Mouse (Mus musculus) forebrain, embryonic 16.5 days (tissue): ENCODE data around the gene Tmem38a. TPM values are rescaled to one million over a fixed set of nuclear protein-coding genes. Genes with fewer than 3 reads are reported as not detected.

Source experiments
- ATAC-seq: fragments of 200-750 bp; cut with Nextera tagmentation; 2 replicates; pipeline ENCODE4 v1.8.0; 2017; ENCODE audit warnings: mild to moderate bottlenecking, moderate library complexity
- H3K27ac ChIP-seq: fragments of 300-500 bp; sonication (generic); 2 replicates; pipeline ENCODE4 v1.5.1; 2014; ENCODE audit warnings: low read length, control low read depth
- H3K27me3 ChIP-seq: fragments of 300-500 bp; sonication (generic); replicated peaks from 2 replicates; pipeline ENCODE4 v1.6.1; 2014; ENCODE audit warnings: low read length; ENCODE audit not compliant: control insufficient read depth, insufficient read depth
- H3K36me3 ChIP-seq: fragments of 300-500 bp; sonication (generic); 2 replicates; pipeline ENCODE4 v1.6.1; 2014; ENCODE audit not compliant: control insufficient read depth, insufficient read depth
- H3K4me1 ChIP-seq: fragments of 300-500 bp; sonication (generic); replicated peaks from 2 replicates; pipeline ENCODE4 v1.6.1; 2014; ENCODE audit warnings: low read length; ENCODE audit not compliant: control insufficient read depth, insufficient read depth
- H3K4me2 ChIP-seq: fragments of 300-500 bp; sonication (generic); 2 replicates; pipeline ENCODE4 v1.6.1; 2014; ENCODE audit warnings: mild to moderate bottlenecking, low read length, control low read depth
- H3K4me3 ChIP-seq: fragments of 300-500 bp; sonication (generic); replicated peaks from 2 replicates; pipeline ENCODE4 v1.5.1; 2014; ENCODE audit warnings: mild to moderate bottlenecking, low read length, control low read depth
- H3K9ac ChIP-seq: fragments of 300-500 bp; sonication (generic); replicated peaks from 2 replicates; pipeline ENCODE4 v1.6.1; 2014; ENCODE audit warnings: low read depth, low read length, control low read depth
- H3K9me3 ChIP-seq: fragments of 300-500 bp; sonication (generic); 2 replicates; pipeline ENCODE4 v1.6.1; 2016; ENCODE audit warnings: low read length; ENCODE audit not compliant: control insufficient read depth
- WGBS: fragments of 180-500 bp; shearing (Covaris S2); extraction: QIAGEN DNeasy Blood & Tissue Kit; methylation state at CpG from one replicate; pipeline ENCODE4 v1.1.7; 2014; 5-methylcytosine and 5-hydroxymethylcytosine counted together
- polyA plus RNA-seq: library from polyadenylated mRNA; unstranded; fragments of >200 nt; fragmentation: Nextera tagmentation; extraction: Ambion mirVana; gene quantifications from 2 replicates; pipeline ENCODE4 v1.2.1, GENCODE M21; 2015

The Tmem38a gene
- polyA plus RNA-seq, 1 experiment from 2014 or later, result 19.6 TPM

DNA sequence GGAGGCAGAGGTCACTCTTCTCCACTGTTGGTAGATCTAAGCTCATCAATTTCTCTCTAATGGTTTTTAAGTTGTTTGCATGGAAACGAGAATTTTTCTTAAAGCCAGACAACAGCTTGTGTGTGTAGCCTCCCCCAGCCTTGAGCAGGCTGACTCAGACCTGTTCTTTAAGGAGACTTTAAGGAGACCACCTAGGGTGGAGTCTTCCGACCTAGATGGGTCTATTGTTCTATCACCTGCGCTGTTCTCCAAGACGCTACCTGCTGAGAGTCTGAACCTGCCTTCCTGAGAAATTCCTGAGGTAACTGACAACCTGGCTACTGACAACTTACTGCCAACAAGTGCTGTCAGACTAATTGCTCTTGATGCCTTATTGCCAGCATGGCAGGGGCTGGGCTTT, 16.1 kb upstream of the Tmem38a start:
- no peaks in the 10 kb centered on the region for H3K9me3 ChIP-seq
- no peak overlapping the region for H3K9ac ChIP-seq
- no peak overlapping the region for H3K4me2 ChIP-seq
- no peak overlapping the region for H3K27ac ChIP-seq
- no peak for ATAC-seq
- H3K27me3 ChIP-seq, result no peaks in the 10 kb centered on the region
- 43% methylated on average over 4 of the region's 4 CpGs for WGBS
- no peak overlapping the region for H3K4me3 ChIP-seq
- H3K36me3 ChIP-seq, result peaks cover 3% of the 10 kb centered on the region; the same call in 1 of the 2 replicates
- no peaks in the 10 kb centered on the region for H3K4me1 ChIP-seq

DNA sequence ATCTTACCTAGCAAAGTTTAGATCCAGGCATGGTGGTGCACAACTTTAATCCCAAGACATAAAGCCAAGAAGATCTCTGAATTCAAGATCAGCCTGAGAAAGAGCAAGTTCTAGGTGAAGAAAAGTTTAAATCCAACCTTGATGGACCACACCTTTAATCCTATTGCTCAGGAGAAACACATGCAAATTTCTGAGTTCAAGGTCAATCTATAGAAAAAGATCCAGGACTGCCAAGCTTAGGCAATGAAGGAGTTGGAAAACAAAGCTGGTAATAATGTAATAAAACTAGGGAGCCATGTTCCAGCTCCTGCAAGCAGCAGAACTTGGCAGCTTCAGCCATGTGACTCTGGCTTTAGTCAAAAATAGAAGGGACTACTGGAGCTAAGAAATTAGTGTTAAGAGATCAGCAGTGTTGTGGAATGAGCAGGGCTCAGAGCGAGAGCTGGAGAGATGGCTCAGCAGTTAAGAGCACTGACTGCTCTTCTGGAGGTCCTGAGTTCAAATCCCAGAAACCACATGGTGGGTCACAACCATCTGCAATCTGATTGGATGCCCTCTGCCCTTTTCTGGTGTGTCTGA, 10.7 kb upstream of the Tmem38a start:
- no peak for ATAC-seq
- H3K4me2 ChIP-seq, result no peak overlapping the region
- no peaks in the 10 kb centered on the region for H3K4me1 ChIP-seq
- H3K4me3 ChIP-seq, result no peak overlapping the region
- H3K27ac ChIP-seq, result no peak overlapping the region
- no peaks in the 10 kb centered on the region for H3K9me3 ChIP-seq
- no peaks in the 10 kb centered on the region for H3K27me3 ChIP-seq
- peaks cover 21% of the 10 kb centered on the region for H3K36me3 ChIP-seq
- H3K9ac ChIP-seq, result no peak overlapping the region
- whole genome bisulfite sequencing, result 89% methylated on average over 1 of the region's 1 CpGs

DNA sequence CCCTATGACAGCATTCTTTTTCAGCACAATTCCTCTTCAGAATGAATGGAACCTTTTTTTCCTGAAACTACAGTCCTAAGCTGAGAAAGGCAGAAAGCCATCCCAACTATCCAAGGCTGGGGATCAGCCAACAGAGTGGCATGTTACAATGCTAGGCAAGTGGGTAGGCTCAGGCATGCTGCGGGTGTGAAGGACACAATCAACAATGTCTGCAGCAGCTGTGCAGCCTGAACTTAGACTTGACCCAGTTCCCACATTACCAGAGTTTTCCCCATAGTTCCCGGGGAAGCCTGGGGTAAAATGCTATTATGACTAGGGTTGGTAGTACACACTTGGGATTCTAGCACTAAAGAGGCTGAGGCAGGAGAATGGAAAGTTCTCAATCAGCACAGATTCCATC, 5.9 kb upstream of the Tmem38a start:
- Histone ChIP-seq H3K9ac (no peak overlapping the region), H3K4me1 (peaks cover 10% of the 10 kb centered on the region), H3K36me3 (peaks cover 43% of the 10 kb centered on the region), H3K27me3 (no peaks in the 10 kb centered on the region), H3K4me2 (no peak overlapping the region), H3K9me3 (no peaks in the 10 kb centered on the region), H3K27ac (no peak overlapping the region), H3K4me3 (no peak overlapping the region)
- WGBS, result 92% methylated on average over 2 of the region's 2 CpGs
- ATAC-seq, result no peak

DNA sequence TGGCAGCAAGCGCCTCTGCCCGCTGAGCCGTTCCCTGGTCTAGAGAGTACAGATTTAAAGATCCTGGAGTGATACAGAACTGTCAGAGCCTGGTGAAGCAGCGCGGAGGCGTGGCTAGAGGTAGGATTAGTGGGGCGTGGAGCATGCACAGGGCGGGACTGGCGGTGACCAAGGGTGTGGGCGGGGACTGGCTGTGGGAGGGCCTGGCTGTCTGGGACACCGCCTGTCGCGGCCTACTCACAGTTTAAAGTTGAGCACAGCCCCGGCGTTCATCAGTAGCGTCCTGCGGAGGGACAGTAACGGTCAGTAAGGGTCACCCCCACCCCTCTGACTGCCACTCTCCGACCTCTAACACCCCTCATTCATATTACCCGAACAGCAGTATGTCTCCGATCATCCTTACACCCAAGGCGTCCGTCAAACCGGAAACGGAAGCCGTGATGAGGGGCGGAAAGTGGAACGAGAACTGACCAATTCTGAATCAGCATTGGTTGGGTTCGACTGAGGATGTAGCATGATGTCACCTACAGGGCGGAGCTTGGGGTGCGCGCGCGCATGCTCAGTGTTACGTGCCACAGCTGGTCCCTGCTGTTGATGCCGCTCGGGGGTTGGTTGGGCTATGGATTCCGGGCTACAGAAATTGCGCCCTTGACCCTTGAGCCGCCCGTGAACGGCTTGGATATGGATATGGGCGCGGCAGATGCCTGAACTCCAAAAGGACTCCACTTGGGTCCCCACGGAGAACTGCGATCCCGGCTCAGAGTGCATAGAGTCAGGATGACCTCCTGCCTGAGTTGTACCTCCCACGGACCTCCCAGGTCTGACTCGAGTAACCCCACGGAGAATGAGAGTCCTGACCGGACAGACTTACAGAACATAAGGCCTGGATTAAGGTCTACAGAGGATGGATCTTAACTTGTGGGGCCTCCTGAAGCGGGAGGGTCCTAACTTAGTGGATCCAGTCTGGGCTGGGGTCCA, 933 bp upstream of the Tmem38a start, which contains the start of gene Smim7:
Smim7 (minus strand) TSS at position 456 of the 978 bp plus-strand sequence.
- peak within 1 kb of the TSS; percentile 74 for H3K9ac ChIP-seq
- H3K27ac ChIP-seq, result peak within 1 kb of the TSS; percentile 84
- under 1% methylated on average over 52 of the region's 52 CpGs for WGBS
- peaks cover 27% of the 10 kb centered on the region for H3K36me3 ChIP-seq
- peak within 1 kb of the TSS; percentile 63 for H3K4me3 ChIP-seq
- H3K4me2 ChIP-seq, result peak within 1 kb of the TSS; percentile 76
- H3K4me1 ChIP-seq, result peaks cover 27% of the 10 kb centered on the region
- H3K9me3 ChIP-seq, result no peaks in the 10 kb centered on the region
- H3K27me3 ChIP-seq, result no peaks in the 10 kb centered on the region
- ATAC-seq, result peak; percentile 97

DNA sequence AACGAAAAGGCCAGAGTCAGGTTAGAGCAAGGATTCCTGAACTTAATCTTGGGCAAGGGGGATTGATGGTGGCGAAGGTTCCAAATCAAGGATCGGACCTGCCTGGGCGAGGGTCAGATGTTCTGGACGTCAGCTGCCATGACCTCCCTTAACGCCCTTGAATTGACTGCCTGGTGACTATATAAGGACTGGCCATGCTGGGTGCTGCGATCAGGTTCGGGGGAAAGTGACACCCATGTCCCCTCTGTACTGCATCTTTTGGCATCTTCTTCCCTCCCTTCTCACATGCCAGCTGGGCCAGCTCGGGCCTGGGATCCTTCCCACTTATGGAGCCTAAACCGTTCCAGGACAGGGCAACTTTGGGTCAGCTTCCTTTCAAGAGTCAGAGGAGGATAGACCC, 652 bp downstream of the Tmem38a start:
- H3K36me3 ChIP-seq, result peaks cover 13% of the 10 kb centered on the region
- ATAC-seq, result no peak
- no peaks in the 10 kb centered on the region for H3K27me3 ChIP-seq
- 5% methylated on average over 10 of the region's 10 CpGs for WGBS
- H3K9me3 ChIP-seq, result no peaks in the 10 kb centered on the region
- H3K9ac ChIP-seq, result peak overlapping the region; percentile 65
- H3K4me2 ChIP-seq, result peak overlapping the region; percentile 76
- H3K27ac ChIP-seq, result no peak overlapping the region
- H3K4me3 ChIP-seq, result peak overlapping the region; percentile 63
- H3K4me1 ChIP-seq, result peaks cover 27% of the 10 kb centered on the region

DNA sequence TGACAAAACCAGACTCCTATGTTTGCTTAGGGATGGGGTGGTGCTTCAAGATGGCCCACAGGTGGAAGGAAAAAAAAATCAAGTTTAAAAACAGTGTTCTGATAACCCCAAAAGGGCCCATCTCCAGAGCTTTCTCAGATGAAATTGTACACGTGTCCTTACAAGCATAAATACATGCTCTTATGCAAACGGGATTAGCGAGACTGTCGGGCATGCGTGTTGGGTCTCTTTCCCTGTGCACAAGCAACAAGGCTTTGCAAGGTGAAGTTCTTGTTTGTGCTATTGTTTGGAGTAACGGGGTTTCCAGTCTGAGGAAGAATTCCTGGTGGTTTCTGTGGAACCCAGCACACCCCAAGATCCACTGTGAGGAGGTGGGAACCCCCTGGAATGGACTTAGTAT, 1.6 kb downstream of the Tmem38a start:
- Histone ChIP-seq H3K4me3 (no peak overlapping the region), H3K36me3 (peaks cover 3% of the 10 kb centered on the region; the same call in 1 of the 2 replicates), H3K9ac (no peak overlapping the region), H3K27ac (no peak overlapping the region), H3K4me1 (peaks cover 27% of the 10 kb centered on the region), H3K9me3 (no peaks in the 10 kb centered on the region), H3K27me3 (no peaks in the 10 kb centered on the region), H3K4me2 (no peak overlapping the region)
- whole genome bisulfite sequencing, result 78% methylated on average over 6 of the region's 6 CpGs
- ATAC-seq, result no peak

DNA sequence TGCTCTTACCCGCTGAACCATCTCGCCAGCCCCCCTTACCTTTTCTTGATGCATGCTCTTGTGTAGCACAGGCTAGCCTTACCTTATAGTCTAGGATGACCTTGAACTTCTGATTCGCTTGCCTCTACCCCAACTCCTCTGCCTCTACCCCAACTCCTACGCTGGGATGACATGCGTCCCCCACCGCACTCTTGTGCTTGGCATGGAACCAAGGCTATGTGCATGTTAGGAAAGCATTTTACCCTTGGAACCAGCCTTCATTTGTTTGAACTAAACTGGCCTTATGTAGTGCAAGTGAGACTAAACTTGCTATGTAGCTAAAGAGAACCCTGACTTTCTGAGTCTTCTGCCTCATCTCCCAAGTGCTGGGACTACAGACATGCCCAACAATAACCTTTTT, 4.1 kb downstream of the Tmem38a start:
- H3K36me3 ChIP-seq, result no peaks in the 10 kb centered on the region
- 97% methylated on average over 6 of the region's 6 CpGs for WGBS
- H3K4me3 ChIP-seq, result no peak overlapping the region
- H3K9me3 ChIP-seq, result no peaks in the 10 kb centered on the region
- no peak for ATAC-seq
- H3K4me2 ChIP-seq, result no peak overlapping the region
- H3K4me1 ChIP-seq, result peaks cover 17% of the 10 kb centered on the region
- no peak overlapping the region for H3K27ac ChIP-seq
- H3K9ac ChIP-seq, result no peak overlapping the region
- no peaks in the 10 kb centered on the region for H3K27me3 ChIP-seq

DNA sequence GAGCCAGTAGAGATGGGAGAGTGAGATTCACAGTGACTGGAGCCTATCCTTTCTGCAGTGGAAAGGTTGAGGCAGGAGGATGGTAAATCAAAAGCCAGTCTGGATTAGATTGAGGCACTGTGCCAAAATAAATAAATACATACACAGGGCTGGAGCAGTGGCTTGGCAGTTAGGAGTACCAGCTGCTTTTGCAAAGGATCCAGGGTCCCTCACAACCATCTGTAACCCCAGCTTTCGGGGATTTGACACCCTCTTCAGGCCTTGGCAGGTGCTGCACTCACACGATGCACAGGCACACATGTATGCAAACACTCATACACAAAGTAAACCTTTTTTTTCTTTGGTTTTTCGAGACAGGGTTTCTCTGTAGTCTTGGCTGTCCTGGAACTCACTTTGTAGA, 5.4 kb downstream of the Tmem38a start:
- H3K4me2 ChIP-seq, result no peak overlapping the region
- H3K4me3 ChIP-seq, result no peak overlapping the region
- H3K4me1 ChIP-seq, result peaks cover 13% of the 10 kb centered on the region
- ATAC-seq, result no peak
- H3K27me3 ChIP-seq, result no peaks in the 10 kb centered on the region
- H3K9me3 ChIP-seq, result no peaks in the 10 kb centered on the region
- H3K27ac ChIP-seq, result no peak overlapping the region
- no peak overlapping the region for H3K9ac ChIP-seq
- H3K36me3 ChIP-seq, result no peaks in the 10 kb centered on the region
- WGBS, result 79% methylated on average over 3 of the region's 3 CpGs

DNA sequence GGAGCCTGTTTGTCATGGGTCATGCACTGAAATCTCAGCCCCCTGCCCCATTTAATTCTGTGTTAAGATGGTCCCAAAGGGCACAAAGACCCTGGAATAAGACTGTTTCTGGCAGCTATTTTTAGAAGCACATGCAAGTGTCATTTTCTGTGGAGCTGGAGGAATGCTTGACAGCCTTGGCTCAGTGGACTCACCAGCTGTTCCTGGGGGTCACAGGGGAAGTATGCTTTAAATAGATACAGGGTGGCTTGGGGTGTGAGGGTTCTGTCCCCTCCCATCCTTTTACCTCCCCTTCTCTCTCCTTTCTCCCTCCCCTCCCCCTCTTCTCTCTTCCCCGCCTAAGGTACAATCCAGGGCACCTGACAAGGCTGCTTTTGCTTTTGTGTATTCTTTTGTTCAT, 6.1 kb downstream of the Tmem38a start:
- no peak overlapping the region for H3K4me2 ChIP-seq
- no peaks in the 10 kb centered on the region for H3K9me3 ChIP-seq
- no peaks in the 10 kb centered on the region for H3K27me3 ChIP-seq
- ATAC-seq, result no peak
- peaks cover 7% of the 10 kb centered on the region for H3K4me1 ChIP-seq
- H3K36me3 ChIP-seq, result no peaks in the 10 kb centered on the region
- no peak overlapping the region for H3K9ac ChIP-seq
- H3K4me3 ChIP-seq, result no peak overlapping the region
- WGBS, result 63% methylated on average over 1 of the region's 1 CpGs
- no peak overlapping the region for H3K27ac ChIP-seq
